Mouse (Mus musculus): Measurements from ENCODE around the gene Syde2.

The Syde2 gene

GRCm38 (mm10) chr3:146013490-146013889 is 25.8 kb downstream of the Syde2 start:
- DNase-seq = no peak

DNA sequence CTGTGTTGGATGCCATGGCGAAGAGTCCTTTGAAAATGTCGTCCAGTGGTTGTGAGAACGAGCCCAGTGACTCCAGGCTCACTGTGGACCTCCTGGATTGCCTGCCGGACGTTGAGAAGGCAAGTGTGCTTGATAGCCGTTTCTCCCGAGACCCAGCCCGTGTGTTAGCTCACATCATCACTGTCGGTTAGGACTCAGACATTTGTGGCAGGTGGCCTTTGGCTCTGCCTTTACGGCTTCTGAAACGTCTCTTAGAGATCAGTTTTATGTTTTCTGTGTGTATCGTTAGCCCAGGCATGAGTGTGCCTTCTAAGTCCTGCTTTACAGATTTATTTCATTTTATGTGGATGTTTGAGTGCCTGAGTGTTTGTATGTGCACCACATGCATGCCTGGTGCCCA is 26.7 kb downstream of the Syde2 start:
- no peak for DNase-seq

GRCm38 (mm10) chr3:146016979-146017378 is 29.3 kb downstream of the Syde2 start:
- DNase-seq = no peak

DNA sequence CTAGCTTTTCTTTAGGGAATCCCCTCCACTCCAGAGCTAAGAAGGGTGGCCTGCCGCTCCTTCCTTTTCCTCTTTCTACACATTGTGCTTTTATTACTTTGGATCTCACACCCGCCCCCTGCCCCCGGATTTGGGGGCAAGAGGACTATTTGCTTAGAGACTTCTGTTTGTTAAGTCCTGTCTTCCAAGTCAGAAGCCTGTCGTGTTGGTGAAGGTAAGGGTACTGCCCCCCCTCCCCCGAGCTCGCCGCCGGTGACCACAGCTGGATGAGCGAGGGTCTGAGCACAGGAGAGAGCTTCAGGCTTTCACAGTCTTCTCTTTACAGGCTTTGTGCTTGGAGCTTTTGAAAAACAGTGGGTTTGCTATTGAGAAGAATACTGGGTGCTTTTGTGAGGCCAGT is 29.9 kb downstream of the Syde2 start:
- DNase-seq = no peak

GRCm38 (mm10) chr3:146022232-146022631 is 34.6 kb downstream of the Syde2 start:
- DNase-seq = no peak

DNA sequence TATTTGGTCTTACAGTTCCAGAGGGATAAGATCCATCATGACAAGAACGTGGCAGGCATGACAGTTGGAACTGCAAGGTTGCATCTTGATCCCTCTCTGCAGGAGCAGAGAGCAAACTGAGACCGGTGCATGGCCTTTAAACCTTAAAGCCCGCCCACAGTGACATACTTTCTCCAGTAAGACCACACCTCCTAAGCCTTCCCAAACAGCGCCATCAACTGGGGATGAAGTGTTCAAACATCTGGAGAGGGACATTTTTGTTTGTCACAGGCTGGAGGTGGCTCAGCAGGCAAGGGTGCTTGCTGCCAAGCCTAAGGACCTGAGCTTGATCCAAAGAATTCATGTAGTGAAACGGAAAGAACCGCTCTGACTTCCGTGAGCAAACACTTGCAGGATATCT is 37.1 kb downstream of the Syde2 start:
- no peak for DNase-seq

GRCm38 (mm10) chr3:146025499-146025898 is 37.8 kb downstream of the Syde2 start:
- DNase-seq = no peak

- no peak for DNase-seq
Observed at GRCm38 (mm10) chr3:146027116-146027515, 39.4 kb downstream of the Syde2 start.

GRCm38 (mm10) chr3:146028406-146028805 is 40.7 kb downstream of the Syde2 start:
- no peak for DNase-seq

DNA sequence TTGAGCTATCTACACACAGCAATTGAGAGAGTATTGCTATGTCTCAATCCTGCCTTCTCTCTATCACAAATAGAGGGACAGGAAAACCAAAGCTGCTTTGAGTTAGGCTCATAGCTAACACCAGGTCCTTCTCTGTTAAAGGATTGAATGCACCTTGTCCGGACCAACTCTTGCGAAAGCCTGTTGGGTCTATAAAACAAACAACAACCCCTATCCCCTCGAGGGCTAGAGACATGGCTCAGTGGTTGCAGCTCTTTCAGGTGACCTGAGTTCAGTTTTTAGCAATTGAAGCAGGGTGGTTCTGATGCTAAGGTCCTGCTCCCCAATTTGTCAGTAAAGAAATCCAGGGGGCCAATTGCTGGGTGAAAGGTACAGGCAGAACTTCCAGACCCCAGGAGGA is 41.6 kb downstream of the Syde2 start:
- no peak for DNase-seq

GRCm38 (mm10) chr3:146030255-146030836 is 42.7 kb downstream of the Syde2 start:
- DNase-seq = no peak

DNA sequence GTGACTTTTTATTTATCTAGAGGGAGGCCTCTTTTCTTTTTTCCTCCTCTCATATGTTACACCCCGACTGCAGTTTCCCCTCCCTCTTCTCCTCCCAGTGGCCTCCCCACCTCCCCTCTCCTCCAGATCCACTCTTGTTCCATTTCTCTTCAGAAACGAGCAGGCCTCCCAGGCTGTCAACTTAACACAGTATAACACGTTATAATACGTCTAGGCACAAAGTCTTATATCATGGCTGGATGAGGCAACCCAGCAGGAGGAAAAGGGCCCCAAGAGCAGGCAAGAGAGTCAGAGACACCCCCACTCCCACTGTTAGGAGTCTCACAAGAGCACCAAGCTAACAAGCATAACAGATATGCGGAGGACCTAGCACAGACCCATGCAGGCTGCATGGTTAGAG is 45.3 kb downstream of the Syde2 start:
- DNase-seq = no peak

GRCm38 (mm10) chr3:146037906-146038305 is 50.2 kb downstream of the Syde2 start:
- DNase-seq = no peak

- DNase-seq = no peak
Observed at GRCm38 (mm10) chr3:146039132-146039903, 51.6 kb downstream of the Syde2 start.

- DNase-seq = no peak
Observed at GRCm38 (mm10) chr3:146041382-146041781, 53.7 kb downstream of the Syde2 start.

DNA sequence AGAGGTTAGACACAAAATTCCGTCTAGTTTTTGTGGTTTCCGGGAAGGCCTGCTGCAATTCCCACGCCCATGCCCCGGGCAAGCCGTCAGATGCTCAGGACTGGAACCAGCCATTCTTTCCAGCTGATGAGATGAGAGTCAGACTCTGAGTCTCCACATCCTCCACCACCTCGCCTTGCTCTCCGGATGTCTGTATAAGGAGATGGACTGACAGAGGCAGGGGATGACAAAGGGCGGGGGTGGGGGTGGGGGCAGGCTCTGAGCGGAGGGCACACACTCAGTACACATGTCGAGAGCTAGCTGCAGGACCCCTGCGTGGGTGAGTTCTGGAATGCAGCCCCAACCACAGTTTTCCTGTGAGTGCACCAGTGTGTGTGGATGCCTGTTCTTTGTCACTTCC is 57.3 kb downstream of the Syde2 start:
- no peak for DNase-seq

DNA sequence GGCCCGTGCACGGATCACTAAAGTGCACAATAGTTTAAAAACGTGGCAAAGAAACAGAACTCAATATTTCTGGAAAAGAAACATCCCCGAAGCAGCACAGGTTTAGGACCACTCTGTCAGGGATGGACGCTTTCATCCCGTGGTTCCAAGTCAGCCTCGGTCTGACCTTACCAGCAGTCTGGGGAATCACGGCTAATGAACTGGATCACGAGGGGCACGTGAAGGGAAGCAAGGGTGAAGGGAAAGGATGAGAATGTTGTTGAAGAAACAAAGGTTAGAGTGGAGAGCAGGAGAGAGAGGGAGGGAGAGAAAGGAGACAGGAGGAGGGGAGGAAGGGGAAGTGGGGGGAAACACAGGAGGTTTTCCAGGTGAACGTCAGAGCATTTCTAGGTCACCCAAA is 58.4 kb downstream of the Syde2 start:
- no peak for DNase-seq

DNA sequence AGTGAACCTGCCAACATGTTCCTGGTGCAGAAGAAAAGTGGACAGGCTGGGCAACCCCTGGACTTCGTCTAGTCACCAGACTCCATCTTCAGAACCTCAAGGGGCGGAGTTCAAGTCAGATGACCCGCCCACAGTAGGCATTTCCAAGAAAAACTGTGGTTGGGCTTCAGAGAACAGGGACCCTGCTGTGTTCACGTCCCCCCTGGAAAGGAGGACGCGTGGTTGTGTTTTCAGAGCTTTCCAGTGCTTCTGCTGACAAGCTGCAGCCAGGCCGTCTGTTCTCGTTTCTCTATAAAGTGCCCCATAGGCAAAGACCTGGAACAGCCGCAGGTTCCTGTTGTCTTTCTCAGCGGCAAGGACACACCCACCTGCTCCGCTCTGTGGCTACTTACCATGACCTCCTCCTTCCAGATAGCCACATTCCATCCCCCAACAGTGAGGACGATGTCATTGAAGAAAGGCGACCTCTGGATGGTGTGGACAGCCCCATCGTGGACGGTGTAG is 60.1 kb downstream of the Syde2 start:
- no peak for DNase-seq

GRCm38 (mm10) chr3:146049951-146050350 is 62.3 kb downstream of the Syde2 start:
- no peak for DNase-seq

DNA sequence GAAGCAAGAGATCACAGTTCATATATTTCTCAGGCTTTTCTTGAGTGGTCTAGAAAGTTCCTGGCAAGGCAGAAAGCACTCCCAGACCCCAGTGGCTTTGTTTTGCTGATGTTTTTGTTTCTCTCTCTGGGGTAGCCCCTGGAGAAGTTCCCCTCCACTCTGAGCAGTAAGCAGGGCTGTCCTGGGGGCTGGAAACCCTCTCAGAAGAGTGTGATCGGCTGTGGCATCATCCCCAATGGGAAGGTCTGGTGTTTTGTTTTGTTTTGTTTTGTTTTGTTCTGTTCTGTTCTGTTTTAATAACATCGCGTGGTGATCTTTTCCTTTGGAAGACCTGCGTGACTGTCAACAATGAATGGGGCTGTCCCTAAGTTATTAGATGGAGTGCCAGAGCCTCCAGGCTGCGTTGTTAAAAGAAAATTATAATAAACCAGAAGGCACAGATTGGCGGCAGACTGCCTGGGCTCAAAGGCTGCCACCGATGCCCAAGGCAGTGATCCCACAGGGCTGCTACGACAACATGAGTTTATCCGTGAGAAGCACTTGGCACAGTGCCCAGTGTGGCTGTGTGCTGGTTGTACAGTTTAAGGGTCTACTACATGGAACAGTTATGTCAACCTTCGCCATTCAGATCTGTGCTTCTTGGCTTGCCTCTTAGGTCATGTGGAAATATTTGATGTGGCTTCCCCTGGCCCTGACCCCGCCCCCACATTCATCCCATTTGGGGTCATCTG is 63.8 kb downstream of the Syde2 start:
- DNase-seq = no peak

DNA sequence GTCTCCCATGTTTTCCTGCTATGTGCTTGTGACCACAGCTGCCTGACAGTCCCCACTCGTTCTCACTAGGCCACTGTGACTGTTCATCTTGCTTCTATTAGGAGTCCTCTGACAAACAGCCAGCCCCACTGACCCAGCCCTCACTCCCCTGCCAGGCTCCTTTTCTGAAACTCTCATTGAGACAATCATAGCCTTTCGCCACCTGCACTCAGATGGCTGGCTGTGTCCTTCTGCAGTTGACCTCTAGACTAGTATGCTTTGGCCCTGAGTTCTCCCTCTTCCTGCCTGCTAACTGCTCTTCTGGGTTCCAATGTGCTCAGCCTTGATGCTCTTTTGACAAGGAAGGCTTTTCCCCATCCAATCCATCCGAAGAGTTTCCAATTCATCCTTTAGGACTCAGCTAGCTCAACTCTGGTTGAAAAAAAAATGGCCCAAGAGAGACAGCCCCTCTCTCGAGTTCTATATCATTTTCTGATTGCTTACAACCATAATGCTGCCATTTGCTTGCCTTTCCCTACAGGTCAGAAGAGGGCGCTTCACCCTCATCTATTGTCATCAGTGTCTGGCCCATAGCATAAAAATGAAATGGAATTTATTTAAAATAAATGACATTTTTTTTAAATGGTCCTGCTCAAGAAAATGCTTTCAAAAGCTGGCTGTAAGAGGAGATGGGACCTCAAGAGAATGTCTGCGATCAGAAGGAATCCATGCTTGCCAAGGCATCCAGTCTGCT is 65.6 kb downstream of the Syde2 start:
- DNase-seq = no peak

DNA sequence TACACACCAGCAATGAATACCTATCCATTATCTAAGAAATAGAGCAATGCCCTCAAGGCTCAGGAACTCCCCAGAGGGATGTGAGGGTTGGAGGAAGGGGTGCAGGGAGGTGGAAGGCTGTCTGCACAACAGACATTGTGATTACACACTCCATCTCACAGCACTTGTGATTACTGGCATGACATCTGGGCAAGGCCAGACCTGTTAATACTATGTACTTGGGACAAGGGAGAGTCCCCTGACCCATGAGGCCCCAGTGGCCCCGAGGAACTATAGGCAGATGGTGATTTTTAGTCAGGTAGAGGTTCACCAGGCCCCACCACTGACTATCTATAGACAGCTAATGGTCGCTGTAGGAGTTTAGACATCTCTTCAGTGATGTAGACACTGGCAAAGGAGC is 66.2 kb downstream of the Syde2 start:
- DNase-seq = no peak

DNA sequence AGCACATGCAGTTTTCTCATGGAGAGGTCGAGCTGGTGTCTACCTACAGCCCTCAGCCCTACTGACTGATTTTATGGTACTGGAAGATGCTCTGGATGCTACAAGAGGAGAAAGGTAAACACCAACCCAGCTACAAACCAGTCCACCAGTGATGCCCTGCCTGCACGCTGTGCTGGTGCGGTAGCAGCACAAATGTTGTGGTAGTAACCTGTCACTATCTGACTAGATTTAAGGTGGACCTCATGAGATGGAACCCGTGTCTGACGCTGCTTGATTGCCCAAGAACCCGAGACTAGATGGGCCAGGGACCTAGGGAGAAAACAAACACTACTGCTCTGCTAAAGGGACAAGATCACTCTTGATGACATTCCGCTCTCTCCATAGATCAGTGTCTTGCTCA is 69.5 kb downstream of the Syde2 start:
- DNase-seq = no peak

All from right cerebral cortex, adult 18-20 months (tissue).